Mouse (Mus musculus) stomach, embryonic 14.5 days (tissue): ENCODE measurements around the gene Atp1b2. TPM values are rescaled to one million over a fixed set of nuclear protein-coding genes. Genes with fewer than 3 reads are reported as not detected.
"Not testable (repeated sequence)": the region's sequence is repeated elsewhere in the genome, so short reads cannot be mapped to it uniquely, and the experiment has no call there.

Experiments used
- ATAC-seq: fragments of 200-750 bp; cut with Nextera tagmentation; 2 replicates; pipeline ENCODE4 v1.8.0; 2017; ENCODE audit warnings: low read depth, moderate TSS enrichment; ENCODE audit not compliant: insufficient number of reproducible peaks, insufficient read depth, low FRiP score
- H3K27ac ChIP-seq: fragments of 300-500 bp; sonication (generic); 2 replicates; pipeline ENCODE4 v1.5.1; 2014; ENCODE audit warnings: mild to moderate bottlenecking, low read length, moderate library complexity, mixed read lengths
- H3K27me3 ChIP-seq: fragments of 300-500 bp; sonication (generic); 2 replicates; pipeline ENCODE4 v1.6.1; 2014; ENCODE audit warnings: low read length, control low read depth, mixed read lengths; ENCODE audit not compliant: control insufficient read depth, insufficient read depth
- H3K36me3 ChIP-seq: fragments of 300-500 bp; sonication (generic); 2 replicates; pipeline ENCODE4 v1.6.1; 2014; ENCODE audit warnings: mild to moderate bottlenecking, control low read depth, low read length, moderate library complexity, mixed read lengths; ENCODE audit not compliant: control insufficient read depth, insufficient read depth
- H3K4me1 ChIP-seq: fragments of 300-500 bp; sonication (generic); 2 replicates; pipeline ENCODE4 v1.6.1; 2014; ENCODE audit warnings: low read length, control low read depth, mixed read lengths; ENCODE audit not compliant: control insufficient read depth, insufficient read depth
- H3K4me2 ChIP-seq: fragments of 300-500 bp; sonication (generic); replicated peaks from 2 replicates; pipeline ENCODE4 v1.6.1; 2014; ENCODE audit warnings: low read depth, low read length, control low read depth
- H3K4me3 ChIP-seq: fragments of 300-500 bp; sonication (generic); 2 replicates; pipeline ENCODE4 v1.5.1; 2014; ENCODE audit warnings: low read depth, low read length, control low read depth
- H3K9ac ChIP-seq: fragments of 300-500 bp; sonication (generic); replicated peaks from 2 replicates; pipeline ENCODE4 v1.6.1; 2014; ENCODE audit warnings: low read depth, mild to moderate bottlenecking, control low read depth, low read length, moderate library complexity, mixed read lengths
- H3K9me3 ChIP-seq: fragments of 300-500 bp; sonication (generic); 2 replicates; pipeline ENCODE4 v1.6.1; 2016; ENCODE audit warnings: low read depth, low read length, control low read depth; ENCODE audit not compliant: control insufficient read depth
- WGBS: fragments of 180-500 bp; shearing (Covaris S2); extraction: QIAGEN DNeasy Blood & Tissue Kit; methylation state at CpG from one replicate; pipeline ENCODE4 v1.1.7; 2014; 5-methylcytosine and 5-hydroxymethylcytosine counted together
- polyA plus RNA-seq: library from polyadenylated mRNA; unstranded; fragments of >200 nt; fragmentation: Nextera tagmentation; extraction: Ambion mirVana; gene quantifications from 2 replicates; pipeline ENCODE4 v1.2.1, GENCODE M21; 2014

Atp1b2 gene
- polyA plus RNA-seq, 1 experiment from 2014 or later, result 8.8 TPM

GRCm38 (mm10) chr11:69628286-69628685 lies 22.5 kb upstream of the Atp1b2 start:
- H3K4me1 ChIP-seq, result no peaks in the 10 kb centered on the region
- no peak for ATAC-seq

GRCm38 (mm10) chr11:69624339-69624738 lies 18.6 kb upstream of the Atp1b2 start:
- H3K36me3 ChIP-seq, H3K9me3 ChIP-seq, H3K4me1 ChIP-seq, H3K9ac ChIP-seq, ATAC-seq, H3K27ac ChIP-seq, H3K27me3 ChIP-seq, H3K4me3 ChIP-seq, H3K4me2 ChIP-seq: not testable (repeated sequence)
- WGBS, result 81% methylated on average over 2 of the region's 2 CpGs

More at GRCm38 (mm10) chr11:69628286-69628685, 22.5 kb upstream of the Atp1b2 start:
- H3K9me3 ChIP-seq, result no peaks in the 10 kb centered on the region
- no peak overlapping the region for H3K27ac ChIP-seq
- WGBS, result 36% methylated on average over 6 of the region's 6 CpGs
- H3K27me3 ChIP-seq, result no peaks in the 10 kb centered on the region
- no peaks in the 10 kb centered on the region for H3K36me3 ChIP-seq
- H3K9ac ChIP-seq, result no peak overlapping the region
- no peak overlapping the region for H3K4me3 ChIP-seq
- no peak overlapping the region for H3K4me2 ChIP-seq

DNA sequence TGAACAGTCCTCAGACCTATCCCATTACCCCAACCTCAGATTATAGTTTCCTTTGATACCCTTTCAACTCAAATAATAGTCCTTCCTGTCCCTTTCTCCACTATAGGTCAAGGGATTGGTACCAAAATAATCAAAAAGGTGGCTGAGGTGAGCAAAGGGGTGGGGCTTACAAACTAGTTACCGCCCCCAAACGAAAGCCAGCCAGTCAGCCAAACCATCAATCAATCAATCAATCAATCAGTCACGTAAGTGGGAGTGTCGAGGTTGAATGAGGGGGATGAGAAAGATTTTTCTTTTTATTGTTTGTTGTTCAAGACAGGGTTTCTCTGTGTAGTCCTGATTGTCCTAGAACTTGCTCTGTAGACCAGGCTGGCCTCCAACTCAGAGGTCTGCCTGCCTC lies 17.3 kb upstream of the Atp1b2 start:
- H3K36me3 ChIP-seq, result no peaks in the 10 kb centered on the region
- 59% methylated on average over 4 of the region's 4 CpGs for whole genome bisulfite sequencing
- H3K27me3 ChIP-seq, result no peaks in the 10 kb centered on the region
- H3K4me2 ChIP-seq, result peak overlapping the region; percentile 72; the same call in 1 of the 2 replicates
- no peak for ATAC-seq
- 0 out of 2 replicates have a peak, but pooled peaks cover 2% of the 10 kb centered on the region for H3K4me1 ChIP-seq
- no peak overlapping the region for H3K9ac ChIP-seq
- no peak overlapping the region for H3K4me3 ChIP-seq
- no peak overlapping the region for H3K27ac ChIP-seq
- no peaks in the 10 kb centered on the region for H3K9me3 ChIP-seq

- Histone ChIP-seq H3K4me2 (peak overlapping the region; percentile 72), H3K9me3 (no peaks in the 10 kb centered on the region), H3K27ac (peak overlapping the region; percentile 46; the same call in 1 of the 2 replicates), H3K4me1 (0 out of 2 replicates have a peak, but pooled peaks cover 2% of the 10 kb centered on the region), H3K4me3 (peak overlapping the region; percentile 39), H3K27me3 (no peaks in the 10 kb centered on the region), H3K9ac (peak overlapping the region; percentile 59), H3K36me3 (no peaks in the 10 kb centered on the region)
- WGBS, result 29% methylated on average over 6 of the region's 6 CpGs
- no peak for ATAC-seq
These were observed 16.7 kb upstream of the Atp1b2 start for GRCm38 (mm10) chr11:69622406-69622805.

DNA sequence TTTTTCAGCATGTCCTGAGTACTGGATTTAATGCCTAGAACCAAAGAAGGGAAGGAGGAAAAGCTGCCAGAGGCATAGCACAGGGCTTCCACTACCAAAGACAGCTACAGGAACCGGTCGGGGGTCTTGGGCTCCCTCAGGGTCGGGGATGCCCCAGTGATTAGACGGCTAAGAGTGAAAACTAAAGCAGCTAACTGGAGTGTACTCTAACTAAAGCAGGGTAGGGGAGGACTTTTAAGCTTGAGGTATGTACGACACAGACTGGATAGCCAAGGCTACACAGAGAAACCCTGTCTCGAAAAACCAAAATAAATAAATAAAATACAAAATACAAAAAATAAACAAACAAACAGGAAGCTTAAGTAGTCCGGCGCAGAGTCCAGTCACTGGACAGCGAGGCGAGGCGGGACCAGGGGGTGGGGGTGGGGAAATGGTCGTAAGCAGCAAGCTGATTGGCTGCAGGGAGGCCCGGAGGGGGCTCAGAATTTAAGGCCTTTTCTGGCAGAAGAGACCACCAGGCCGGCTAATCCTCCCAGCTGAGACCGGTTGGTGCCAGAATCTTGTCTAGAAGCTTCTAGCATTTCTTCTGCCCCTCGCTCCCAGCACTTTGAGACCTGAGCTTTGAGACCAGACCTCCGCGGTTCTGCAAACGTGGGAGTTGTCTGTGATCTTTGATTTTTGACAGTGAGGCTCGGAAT lies 16.0 kb upstream of the Atp1b2 start, which contains the start of gene Sat2:
TSS of gene Sat2 (plus strand) at position 454 of the 698 bp plus-strand sequence.
- H3K4me1 ChIP-seq, result 0 out of 2 replicates have a peak, but pooled peaks cover 2% of the 10 kb centered on the region
- H3K27me3 ChIP-seq, result no peaks in the 10 kb centered on the region
- peak within 1 kb of the TSS; percentile 72 for H3K4me2 ChIP-seq
- peak; percentile 86 for ATAC-seq
- H3K27ac ChIP-seq, result peak within 1 kb of the TSS; percentile 46; the same call in 1 of the 2 replicates
- H3K4me3 ChIP-seq, result peak within 1 kb of the TSS; percentile 39
- 2% methylated on average over 20 of the region's 20 CpGs for WGBS
- peak within 1 kb of the TSS; percentile 59 for H3K9ac ChIP-seq
- no peaks in the 10 kb centered on the region for H3K9me3 ChIP-seq
- no peaks in the 10 kb centered on the region for H3K36me3 ChIP-seq

DNA sequence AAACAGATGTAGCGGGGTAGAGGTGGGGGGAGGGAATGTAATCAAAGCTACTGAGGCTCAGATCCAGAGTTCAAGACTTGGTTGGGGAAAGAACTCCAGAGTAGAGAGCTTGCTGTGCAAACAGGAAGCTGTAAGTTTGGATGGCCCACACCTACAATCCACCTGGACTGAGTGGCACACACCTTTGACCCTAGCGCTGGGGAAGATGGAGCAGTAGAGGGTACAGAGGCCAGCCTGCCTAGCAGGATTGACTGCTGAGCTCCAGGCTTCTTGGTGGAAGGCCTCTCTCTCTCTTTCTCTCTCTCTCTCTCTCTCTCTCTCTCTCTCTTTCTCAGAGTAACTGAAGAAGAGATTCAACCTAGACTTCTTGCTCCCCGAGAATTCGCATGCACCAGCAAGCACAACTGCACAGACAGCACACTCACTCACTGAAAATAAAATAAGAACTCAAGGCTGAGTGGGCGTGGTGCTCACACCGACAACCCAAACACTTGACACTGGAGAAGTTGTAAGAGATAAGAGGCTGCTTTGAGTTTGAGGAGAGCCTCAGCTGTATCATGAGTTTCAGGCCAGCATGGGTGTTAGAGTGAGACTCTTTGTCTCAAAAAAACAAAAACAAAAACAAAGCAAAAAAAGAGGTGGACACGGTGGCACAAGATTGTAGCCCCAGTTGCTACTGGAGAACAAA lies 14.8 kb upstream of the Atp1b2 start:
- H3K27me3 ChIP-seq, result no peaks in the 10 kb centered on the region
- no peak overlapping the region for H3K4me3 ChIP-seq
- 76% methylated on average over 7 of the region's 7 CpGs for WGBS
- no peaks in the 10 kb centered on the region for H3K36me3 ChIP-seq
- ATAC-seq, result no peak
- H3K4me1 ChIP-seq, result 0 out of 2 replicates have a peak, but pooled peaks cover 2% of the 10 kb centered on the region
- no peaks in the 10 kb centered on the region for H3K9me3 ChIP-seq
- H3K4me2 ChIP-seq, result no peak overlapping the region
- no peak overlapping the region for H3K27ac ChIP-seq
- no peak overlapping the region for H3K9ac ChIP-seq

DNA sequence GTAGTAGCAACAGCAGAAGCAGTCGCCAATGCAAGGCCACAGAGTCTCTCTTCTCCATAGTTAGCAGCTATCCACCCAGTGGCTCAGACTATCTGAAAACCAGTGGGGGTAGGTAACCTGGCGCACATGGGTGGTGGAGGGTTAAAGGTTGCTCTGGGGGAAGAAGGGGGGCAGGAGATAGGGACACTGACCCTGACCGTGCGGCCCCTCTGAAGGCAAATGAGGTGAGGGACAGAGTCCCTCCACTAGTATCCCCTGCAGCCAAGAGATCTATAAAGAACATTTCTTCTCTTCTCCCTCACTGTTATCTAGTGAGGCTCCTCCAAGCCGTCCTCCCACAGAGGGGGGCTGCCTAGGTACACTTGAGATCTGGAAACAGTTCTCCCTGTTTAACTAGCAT lies 12.1 kb upstream of the Atp1b2 start, which contains the start of gene Shbg:
TSS of gene Shbg (minus strand) at position 101 of the 400 bp plus-strand sequence.
- Histone ChIP-seq H3K27me3 (no peaks in the 10 kb centered on the region), H3K4me2 (no peak within 1 kb of the TSS), H3K9ac (no peak within 1 kb of the TSS), H3K9me3 (no peaks in the 10 kb centered on the region), H3K36me3 (no peaks in the 10 kb centered on the region), H3K4me3 (no peak within 1 kb of the TSS), H3K4me1 (0 out of 2 replicates have a peak, but pooled peaks cover 2% of the 10 kb centered on the region), H3K27ac (no peak within 1 kb of the TSS)
- no peak for ATAC-seq
- 64% methylated on average over 5 of the region's 5 CpGs for WGBS

- no peaks in the 10 kb centered on the region for H3K4me1 ChIP-seq
- no peaks in the 10 kb centered on the region for H3K9me3 ChIP-seq
- no peaks in the 10 kb centered on the region for H3K36me3 ChIP-seq
- WGBS, result 44% methylated on average over 10 of the region's 10 CpGs
- H3K9ac ChIP-seq, result no peak overlapping the region
- H3K4me3 ChIP-seq, result no peak overlapping the region
- ATAC-seq, result no peak
- no peak overlapping the region for H3K4me2 ChIP-seq
- no peak overlapping the region for H3K27ac ChIP-seq
- H3K27me3 ChIP-seq, result no peaks in the 10 kb centered on the region
These were observed 11.0 kb upstream of the Atp1b2 start for GRCm38 (mm10) chr11:69616781-69617180.
